Mouse (Mus musculus): ENCODE measurements at regions not wholly inside any gene's neighbourhood (a gene's known extent, or its start where the extent isn't known, plus 50 kb on each side); places are given as distances from the start of the nearest gene placed in this dataset.

- Histone ChIP-seq H3K9me3 (ENCODE audit: control insufficient read depth, low read length) (peaks cover 7% of the 10 kb centered on the region), H3K36me3 (ENCODE audit: control insufficient read depth, insufficient read depth, low read length) (no peaks in the 10 kb centered on the region), H3K27ac (replicated peaks in 1 of 2; ENCODE audit: control insufficient read depth in 1 of 2, insufficient read depth in 1 of 2, low read depth in 2 of 2, low read length in 2 of 2) (no peak overlapping the region), H3K4me1 (ENCODE audit: control insufficient read depth in 2 of 2, insufficient read depth in 2 of 2, low read length in 2 of 2) (peaks cover 25 to 42% of the 10 kb centered on the region in 2 experiments), H3K27me3 (ENCODE audit: control insufficient read depth, insufficient read depth, low read length) (no peaks in the 10 kb centered on the region), H3K4me3 (ENCODE audit: control insufficient read depth in 1 of 2, insufficient read depth in 1 of 2, low read depth in 1 of 2, low read length in 2 of 2) (no peak overlapping the region), H3K4me2 (ENCODE audit: low read length) (no peak overlapping the region), H3K9ac (ENCODE audit: low read length) (no peak overlapping the region)
- WGBS: 62% methylated on average over 5 of the region's 5 CpGs
- no peak for ATAC-seq (ENCODE audit: insufficient number of reproducible peaks, insufficient read depth, low FRiP score, low read depth)
Measured at GRCm38 (mm10) chr13:44583614-44584013, 145.7 kb upstream of the Jarid2 start.

GRCm38 (mm10) chr13:44584151-44584550, 145.1 kb upstream of the Jarid2 start:
- Histone ChIP-seq H3K4me3 (ENCODE audit: control insufficient read depth in 1 of 2, insufficient read depth in 1 of 2, low read depth in 1 of 2, low read length in 2 of 2) (no peak overlapping the region), H3K9me3 (ENCODE audit: control insufficient read depth, low read length) (peaks cover 2% of the 10 kb centered on the region), H3K36me3 (ENCODE audit: control insufficient read depth, insufficient read depth, low read length) (no peaks in the 10 kb centered on the region), H3K9ac (ENCODE audit: low read length) (no peak overlapping the region), H3K27me3 (ENCODE audit: control insufficient read depth, insufficient read depth, low read length) (no peaks in the 10 kb centered on the region), H3K4me1 (ENCODE audit: control insufficient read depth in 2 of 2, insufficient read depth in 2 of 2, low read length in 2 of 2) (peaks cover 25 to 42% of the 10 kb centered on the region in 2 experiments), H3K4me2 (ENCODE audit: low read length) (no peak overlapping the region), H3K27ac (replicated peaks in 1 of 2; ENCODE audit: control insufficient read depth in 1 of 2, insufficient read depth in 1 of 2, low read depth in 2 of 2, low read length in 2 of 2) (no peak overlapping the region)
- no peak for ATAC-seq (ENCODE audit: insufficient number of reproducible peaks, insufficient read depth, low FRiP score, low read depth)
- WGBS: 40% methylated on average over 8 of the region's 8 CpGs

- Histone ChIP-seq H3K27me3 (ENCODE audit: control insufficient read depth, insufficient read depth, low read length) (no peaks in the 10 kb centered on the region), H3K9ac (ENCODE audit: low read length) (no peak overlapping the region), H3K9me3 (ENCODE audit: control insufficient read depth, low read length) (no peaks in the 10 kb centered on the region), H3K4me3 (ENCODE audit: control insufficient read depth in 1 of 2, insufficient read depth in 1 of 2, low read depth in 1 of 2, low read length in 2 of 2) (no peak overlapping the region), H3K4me1 (ENCODE audit: control insufficient read depth in 2 of 2, insufficient read depth in 2 of 2, low read length in 2 of 2) (peaks cover 25 to 42% of the 10 kb centered on the region in 2 experiments), H3K4me2 (ENCODE audit: low read length) (no peak overlapping the region), H3K36me3 (ENCODE audit: control insufficient read depth, insufficient read depth, low read length) (no peaks in the 10 kb centered on the region), H3K27ac (replicated peaks in 1 of 2; ENCODE audit: control insufficient read depth in 1 of 2, insufficient read depth in 1 of 2, low read depth in 2 of 2, low read length in 2 of 2) (no peak overlapping the region)
- ATAC-seq (ENCODE audit: insufficient number of reproducible peaks, insufficient read depth, low FRiP score, low read depth): no peak
- WGBS: 40% methylated on average over 4 of the region's 4 CpGs
Measured at GRCm38 (mm10) chr13:44584551-44584950, 144.7 kb upstream of the Jarid2 start.

- H3K9ac ChIP-seq (ENCODE audit: low read length): no peak overlapping the region
- no peak overlapping the region for H3K27ac ChIP-seq (replicated peaks in 1 of 2; ENCODE audit: control insufficient read depth in 1 of 2, insufficient read depth in 1 of 2, low read depth in 2 of 2, low read length in 2 of 2)
- 63% methylated on average over 4 of the region's 4 CpGs for WGBS
- H3K4me2 ChIP-seq (ENCODE audit: low read length): no peak overlapping the region
- H3K9me3 ChIP-seq (ENCODE audit: control insufficient read depth, low read length): no peaks in the 10 kb centered on the region
- no peaks in the 10 kb centered on the region for H3K36me3 ChIP-seq (ENCODE audit: control insufficient read depth, insufficient read depth, low read length)
- no peak for ATAC-seq (ENCODE audit: insufficient number of reproducible peaks, insufficient read depth, low FRiP score, low read depth)
- peaks cover 12 to 15% of the 10 kb centered on the region in 2 experiments for H3K4me1 ChIP-seq (ENCODE audit: control insufficient read depth in 2 of 2, insufficient read depth in 2 of 2, low read length in 2 of 2)
- H3K4me3 ChIP-seq (ENCODE audit: control insufficient read depth in 1 of 2, insufficient read depth in 1 of 2, low read depth in 1 of 2, low read length in 2 of 2): no peak overlapping the region
- H3K27me3 ChIP-seq (ENCODE audit: control insufficient read depth, insufficient read depth, low read length): no peaks in the 10 kb centered on the region
Measured at GRCm38 (mm10) chr13:44587846-44588245, 141.4 kb upstream of the Jarid2 start.

GRCm38 (mm10) chr13:44594645-44595044, 134.6 kb upstream of the Jarid2 start:
- no peak overlapping the region for H3K27ac ChIP-seq (replicated peaks in 1 of 2; ENCODE audit: control insufficient read depth in 1 of 2, insufficient read depth in 1 of 2, low read depth in 2 of 2, low read length in 2 of 2)
- H3K4me3 ChIP-seq (ENCODE audit: control insufficient read depth in 1 of 2, insufficient read depth in 1 of 2, low read depth in 1 of 2, low read length in 2 of 2): no peak overlapping the region
- peaks cover 0 to 2% of the 10 kb centered on the region in 2 experiments; a peak in 1 of 4 replicates for H3K4me1 ChIP-seq (ENCODE audit: control insufficient read depth in 2 of 2, insufficient read depth in 2 of 2, low read length in 2 of 2)
- no peaks in the 10 kb centered on the region for H3K27me3 ChIP-seq (ENCODE audit: control insufficient read depth, insufficient read depth, low read length)
- H3K9ac ChIP-seq (ENCODE audit: low read length): no peak overlapping the region
- no peaks in the 10 kb centered on the region for H3K9me3 ChIP-seq (ENCODE audit: control insufficient read depth, low read length)
- WGBS: 95% methylated on average over 5 of the region's 5 CpGs
- no peak overlapping the region for H3K4me2 ChIP-seq (ENCODE audit: low read length)
- H3K36me3 ChIP-seq (ENCODE audit: control insufficient read depth, insufficient read depth, low read length): no peaks in the 10 kb centered on the region
- ATAC-seq (ENCODE audit: insufficient number of reproducible peaks, insufficient read depth, low FRiP score, low read depth): no peak

- H3K36me3 ChIP-seq (ENCODE audit: control insufficient read depth, insufficient read depth, low read length): no peaks in the 10 kb centered on the region
- H3K9ac ChIP-seq (ENCODE audit: low read length): no peak overlapping the region
- no peak for ATAC-seq (ENCODE audit: insufficient number of reproducible peaks, insufficient read depth, low FRiP score, low read depth)
- H3K4me2 ChIP-seq (ENCODE audit: low read length): no peak overlapping the region
- H3K4me3 ChIP-seq (ENCODE audit: control insufficient read depth in 1 of 2, insufficient read depth in 1 of 2, low read depth in 1 of 2, low read length in 2 of 2): no peak overlapping the region
- no peak overlapping the region for H3K27ac ChIP-seq (replicated peaks in 1 of 2; ENCODE audit: control insufficient read depth in 1 of 2, insufficient read depth in 1 of 2, low read depth in 2 of 2, low read length in 2 of 2)
- no peaks in the 10 kb centered on the region for H3K9me3 ChIP-seq (ENCODE audit: control insufficient read depth, low read length)
- WGBS: 76% methylated on average over 1 of the region's 1 CpGs
- H3K4me1 ChIP-seq (ENCODE audit: control insufficient read depth in 2 of 2, insufficient read depth in 2 of 2, low read length in 2 of 2): no peaks in the 10 kb centered on the region
- no peaks in the 10 kb centered on the region for H3K27me3 ChIP-seq (ENCODE audit: control insufficient read depth, insufficient read depth, low read length)
Measured at GRCm38 (mm10) chr13:44597666-44598065, 131.6 kb upstream of the Jarid2 start.

GRCm38 (mm10) chr13:44601024-44601423, 128.2 kb upstream of the Jarid2 start:
- WGBS: 92% methylated on average over 2 of the region's 2 CpGs
- Histone ChIP-seq H3K4me2 (ENCODE audit: low read length) (no peak overlapping the region), H3K27ac (replicated peaks in 1 of 2; ENCODE audit: control insufficient read depth in 1 of 2, insufficient read depth in 1 of 2, low read depth in 2 of 2, low read length in 2 of 2) (no peak overlapping the region), H3K27me3 (ENCODE audit: control insufficient read depth, insufficient read depth, low read length) (no peaks in the 10 kb centered on the region), H3K9me3 (ENCODE audit: control insufficient read depth, low read length) (no peaks in the 10 kb centered on the region), H3K4me3 (ENCODE audit: control insufficient read depth in 1 of 2, insufficient read depth in 1 of 2, low read depth in 1 of 2, low read length in 2 of 2) (no peak overlapping the region), H3K9ac (ENCODE audit: low read length) (no peak overlapping the region), H3K4me1 (ENCODE audit: control insufficient read depth in 2 of 2, insufficient read depth in 2 of 2, low read length in 2 of 2) (no peaks in the 10 kb centered on the region), H3K36me3 (ENCODE audit: control insufficient read depth, insufficient read depth, low read length) (no peaks in the 10 kb centered on the region)
- ATAC-seq (ENCODE audit: insufficient number of reproducible peaks, insufficient read depth, low FRiP score, low read depth): no peak

GRCm38 (mm10) chr13:44602658-44603057, 126.6 kb upstream of the Jarid2 start:
- Histone ChIP-seq H3K9me3 (ENCODE audit: control insufficient read depth, low read length) (no peaks in the 10 kb centered on the region), H3K27me3 (ENCODE audit: control insufficient read depth, insufficient read depth, low read length) (no peaks in the 10 kb centered on the region), H3K4me1 (ENCODE audit: control insufficient read depth in 2 of 2, insufficient read depth in 2 of 2, low read length in 2 of 2) (peaks cover 4 to 6% of the 10 kb centered on the region in 2 experiments; a peak in 2 of 4 replicates), H3K9ac (ENCODE audit: low read length) (no peak overlapping the region), H3K36me3 (ENCODE audit: control insufficient read depth, insufficient read depth, low read length) (no peaks in the 10 kb centered on the region), H3K27ac (replicated peaks in 1 of 2; ENCODE audit: control insufficient read depth in 1 of 2, insufficient read depth in 1 of 2, low read depth in 2 of 2, low read length in 2 of 2) (no peak overlapping the region), H3K4me2 (ENCODE audit: low read length) (no peak overlapping the region), H3K4me3 (ENCODE audit: control insufficient read depth in 1 of 2, insufficient read depth in 1 of 2, low read depth in 1 of 2, low read length in 2 of 2) (no peak overlapping the region)
- ATAC-seq (ENCODE audit: insufficient number of reproducible peaks, insufficient read depth, low FRiP score, low read depth): no peak
- WGBS: 48% methylated on average over 6 of the region's 6 CpGs
